Mouse (Mus musculus) E14TG2a.4 (cell line): Measurements from ENCODE around the gene Pkd2.
"Not testable (repeated sequence)": the region's sequence is repeated elsewhere in the genome, so short reads cannot be mapped to it uniquely, and the experiment has no call there.

Experiments used
- CTCF ChIP-seq: conservative IDR thresholded peaks from 2 replicates; pipeline ENCODE4 v1.5.1; 2014; ENCODE audit warnings: low read length
- NANOG ChIP-seq: IDR thresholded peaks from 2 replicates; pipeline ENCODE4 v1.6.1; 2014; ENCODE audit warnings: borderline replicate concordance, low read length, mixed read lengths

- TF ChIP-seq CTCF, NANOG: not testable (repeated sequence)
These were observed 10.9 kb upstream of the Pkd2 start for GRCm38 (mm10) chr5:104448346-104448745.
